Mouse (Mus musculus): ENCODE results near the gene Hoxb1. TPM values are rescaled to one million over a fixed set of nuclear protein-coding genes. Genes with fewer than 3 reads are reported as not detected.

Gene Hoxb1
- total and polyA plus RNA-seq, 2 experiments from 2014 or later = not detected

- TF ChIP-seq CTCF (IDR thresholded peaks at IDR 0.05) = no peak
- Histone ChIP-seq H3K4me3 (ENCODE audit: low read depth, low read length) (no peak overlapping the region), H3K27me3 (ENCODE audit: insufficient read depth, low read length) (peaks cover 88% of the 10 kb centered on the region), H3K36me3 (ENCODE audit: insufficient read depth, low read length) (no peaks in the 10 kb centered on the region), H3K9ac (replicated peaks; ENCODE audit: low read length, poor library complexity, severe bottlenecking) (no peak overlapping the region), H3K4me2 (ENCODE audit: low read depth, low read length, poor library complexity, severe bottlenecking) (no peak overlapping the region), H3K27ac (ENCODE audit: low read depth, low read length) (no peak overlapping the region), H3K9me3 (ENCODE audit: low read length) (no peaks in the 10 kb centered on the region), H3K4me1 (ENCODE audit: insufficient read depth, low read length) (no peaks in the 10 kb centered on the region)
- 11% methylated on average over 6 of the region's 6 CpGs for WGBS
- DNase-seq (ENCODE audit: low spot score) (no peak), ATAC-seq (ENCODE audit: low FRiP score) (no peak)
These were observed 1.6 kb downstream of the Hoxb1 start for GRCm38 (mm10) chr11:96367141-96367540.

GRCm38 (mm10) chr11:96368686-96369085 is 3.1 kb downstream of the Hoxb1 start:
- Histone ChIP-seq H3K4me3 (ENCODE audit: low read depth, low read length) (no peak overlapping the region), H3K27ac (ENCODE audit: low read depth, low read length) (no peak overlapping the region), H3K9ac (replicated peaks; ENCODE audit: low read length, poor library complexity, severe bottlenecking) (no peak overlapping the region), H3K4me1 (ENCODE audit: insufficient read depth, low read length) (no peaks in the 10 kb centered on the region), H3K27me3 (ENCODE audit: insufficient read depth, low read length) (peaks cover 88% of the 10 kb centered on the region), H3K4me2 (ENCODE audit: low read depth, low read length, poor library complexity, severe bottlenecking) (no peak overlapping the region), H3K36me3 (ENCODE audit: insufficient read depth, low read length) (no peaks in the 10 kb centered on the region), H3K9me3 (ENCODE audit: low read length) (no peaks in the 10 kb centered on the region)
- 4% methylated on average over 5 of the region's 5 CpGs for WGBS
- TF ChIP-seq CTCF (IDR thresholded peaks at IDR 0.05) = no peak
- DNase-seq (ENCODE audit: low spot score) (no peak), ATAC-seq (ENCODE audit: low FRiP score) (no peak)

GRCm38 (mm10) chr11:96369140-96369539 is 3.6 kb downstream of the Hoxb1 start:
- 12% methylated on average over 7 of the region's 7 CpGs for WGBS
- DNase-seq (ENCODE audit: low spot score) (no peak), ATAC-seq (ENCODE audit: low FRiP score) (no peak)
- Histone ChIP-seq H3K4me1 (ENCODE audit: insufficient read depth, low read length) (no peaks in the 10 kb centered on the region), H3K9ac (replicated peaks; ENCODE audit: low read length, poor library complexity, severe bottlenecking) (no peak overlapping the region), H3K9me3 (ENCODE audit: low read length) (no peaks in the 10 kb centered on the region), H3K36me3 (ENCODE audit: insufficient read depth, low read length) (no peaks in the 10 kb centered on the region), H3K4me2 (ENCODE audit: low read depth, low read length, poor library complexity, severe bottlenecking) (no peak overlapping the region), H3K27me3 (ENCODE audit: insufficient read depth, low read length) (peaks cover 88% of the 10 kb centered on the region), H3K4me3 (ENCODE audit: low read depth, low read length) (no peak overlapping the region), H3K27ac (ENCODE audit: low read depth, low read length) (no peak overlapping the region)
- no peak for TF ChIP-seq CTCF (IDR thresholded peaks at IDR 0.05)

- WGBS = 16% methylated on average over 3 of the region's 3 CpGs
- DNase-seq (ENCODE audit: low spot score) (no peak), ATAC-seq (ENCODE audit: low FRiP score) (no peak)
- TF ChIP-seq CTCF (IDR thresholded peaks at IDR 0.05) = no peak
- Histone ChIP-seq H3K4me2 (ENCODE audit: low read depth, low read length, poor library complexity, severe bottlenecking) (no peak overlapping the region), H3K4me3 (ENCODE audit: low read depth, low read length) (no peak overlapping the region), H3K4me1 (ENCODE audit: insufficient read depth, low read length) (no peaks in the 10 kb centered on the region), H3K9ac (replicated peaks; ENCODE audit: low read length, poor library complexity, severe bottlenecking) (no peak overlapping the region), H3K27ac (ENCODE audit: low read depth, low read length) (no peak overlapping the region), H3K36me3 (ENCODE audit: insufficient read depth, low read length) (no peaks in the 10 kb centered on the region), H3K9me3 (ENCODE audit: low read length) (no peaks in the 10 kb centered on the region), H3K27me3 (ENCODE audit: insufficient read depth, low read length) (peaks cover 91% of the 10 kb centered on the region)
These were observed 6.2 kb downstream of the Hoxb1 start for GRCm38 (mm10) chr11:96371726-96372125.

GRCm38 (mm10) chr11:96372519-96372918 is 7.0 kb downstream of the Hoxb1 start:
- DNase-seq (ENCODE audit: low spot score) = no peak
- Histone ChIP-seq H3K4me3 (ENCODE audit: low read depth, low read length) (no peak overlapping the region), H3K9ac (replicated peaks; ENCODE audit: low read length, poor library complexity, severe bottlenecking) (no peak overlapping the region), H3K9me3 (ENCODE audit: low read length) (no peaks in the 10 kb centered on the region), H3K4me2 (ENCODE audit: low read depth, low read length, poor library complexity, severe bottlenecking) (no peak overlapping the region), H3K36me3 (ENCODE audit: insufficient read depth, low read length) (no peaks in the 10 kb centered on the region), H3K4me1 (ENCODE audit: insufficient read depth, low read length) (no peaks in the 10 kb centered on the region), H3K27ac (ENCODE audit: low read depth, low read length) (no peak overlapping the region), H3K27me3 (ENCODE audit: insufficient read depth, low read length) (peaks cover 87% of the 10 kb centered on the region)
- no peak for TF ChIP-seq CTCF (IDR thresholded peaks at IDR 0.05)
- WGBS = 6% methylated on average over 3 of the region's 3 CpGs
- no peak for ATAC-seq (ENCODE audit: low FRiP score)

- no peaks in the 10 kb centered on the region for H3K4me1 ChIP-seq (ENCODE audit: insufficient read depth, low read length)
- no peaks in the 10 kb centered on the region for H3K36me3 ChIP-seq (ENCODE audit: insufficient read depth, low read length)
- WGBS = 3% methylated on average over 7 of the region's 7 CpGs
- peaks cover 65% of the 10 kb centered on the region for H3K27me3 ChIP-seq (ENCODE audit: insufficient read depth, low read length)
- no peak overlapping the region for H3K27ac ChIP-seq (ENCODE audit: low read depth, low read length)
- no peak overlapping the region for H3K4me3 ChIP-seq (ENCODE audit: low read depth, low read length)
- TF ChIP-seq CTCF (IDR thresholded peaks at IDR 0.05) = no peak
- ATAC-seq (ENCODE audit: low FRiP score) (no peak), DNase-seq (ENCODE audit: low spot score) (no peak)
- no peak overlapping the region for H3K4me2 ChIP-seq (ENCODE audit: low read depth, low read length, poor library complexity, severe bottlenecking)
- no peak overlapping the region for H3K9ac ChIP-seq (replicated peaks; ENCODE audit: low read length, poor library complexity, severe bottlenecking)
- H3K9me3 ChIP-seq (ENCODE audit: low read length) = no peaks in the 10 kb centered on the region
These were observed 9.3 kb downstream of the Hoxb1 start for GRCm38 (mm10) chr11:96374810-96375209.

Data from midbrain, postnatal 0 days (tissue).